Comparison of ENCODE assay signal across 19 mouse cellular contexts in the genomic region with DNA sequence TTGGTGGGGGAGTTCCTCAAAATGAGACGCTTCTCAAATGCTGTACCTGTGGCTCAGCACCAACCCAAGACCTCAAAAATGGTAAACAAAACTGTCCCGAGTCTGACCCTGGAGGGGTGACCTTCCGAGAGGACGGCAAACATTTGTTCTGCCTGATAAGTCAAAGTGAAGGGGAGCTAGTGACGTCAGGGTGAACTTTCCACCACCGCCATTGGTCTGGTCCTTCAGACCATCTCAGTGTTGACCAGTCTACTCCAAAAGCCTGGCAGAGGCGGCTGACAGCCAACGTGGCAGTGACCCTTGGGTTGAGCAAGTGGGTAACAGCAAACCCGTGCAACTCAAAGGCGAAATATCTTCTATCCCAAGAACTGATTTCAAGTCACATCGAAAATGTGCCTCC. TPM values are rescaled to one million over a fixed set of nuclear protein-coding genes. Genes with fewer than 3 reads are reported as not detected.
A peak's percentile ranks its signal among the peaks of the same experiment; 100 is the strongest.
DNase-seq lines count a peak whose midpoint lies in the region; ATAC-seq and TF ChIP-seq lines count a peak whose summit lies in the region.
"Had no signal": no experiment of that assay in that cellular context is flagged by ENCODE, and none has a peak within 500 bp of the region (broad histone marks: within the 10 kb centered on the region; RNA-seq: fewer than 3 reads in every experiment).

No protein-coding gene starts in this region.

- H3K9me3 ChIP-seq in liver, embryonic 13.5 days (replicated peaks), result no peaks in the 10 kb centered on the region
- no peaks in the 10 kb centered on the region for H3K9me3 ChIP-seq in lung, postnatal 0 days (ENCODE audit: low read length)
- H3K9me3 ChIP-seq: heart, embryonic 10.5 days; limb, embryonic 12.5 days; neural tube, embryonic 12.5 days had no signal

- peak overlapping the region; percentile 40; the same call in 1 of the 2 replicates for H3K27ac ChIP-seq in liver, embryonic 13.5 days
- no peak overlapping the region for H3K27ac ChIP-seq in lung, postnatal 0 days (ENCODE audit: low read length)
- H3K27ac ChIP-seq: heart, embryonic 10.5 days; hindbrain, postnatal 0 days; limb, embryonic 12.5 days; neural tube, embryonic 12.5 days had no signal

- no peak overlapping the region for H3K4me3 ChIP-seq in liver, embryonic 13.5 days (replicated peaks)
- no peak overlapping the region for H3K4me3 ChIP-seq in lung, postnatal 0 days (ENCODE audit: low read depth, low read length)
- H3K4me3 ChIP-seq: heart, embryonic 10.5 days; limb, embryonic 12.5 days; megakaryocyte, embryonic 14.5 days; neural tube, embryonic 12.5 days had no signal

- peaks cover 13% of the 10 kb centered on the region; the same call in 1 of the 2 replicates for H3K4me1 ChIP-seq in liver, embryonic 13.5 days (replicated peaks)
- 0 out of 2 replicates have a peak, but pooled peaks cover 6% of the 10 kb centered on the region for H3K4me1 ChIP-seq in lung, postnatal 0 days (ENCODE audit: insufficient read depth, low read depth, low read length)
- H3K4me1 ChIP-seq: megakaryocyte, embryonic 14.5 days; neural tube, embryonic 12.5 days had no signal

- peak; percentile 75 for DNase-seq in heart, adult 11 months
- DNase-seq in heart, adult 18-20 months, result no peak
- no peak for DNase-seq in liver, embryonic 13.5 days
- peak; percentile 61 for DNase-seq in lung, postnatal 0 days (ENCODE audit: low spot score)
- peak; percentile 15 for DNase-seq in yolk sac, embryonic 10.5 days (ENCODE audit: low spot score)
- DNase-seq in gastrocnemius, postnatal 4 days (ENCODE audit: low spot score in 2 of 2), result no peak
- DNase-seq in left cerebral cortex, adult 8-10 months (ENCODE audit: low spot score in 2 of 2), result no peak
- no peak for DNase-seq in urinary bladder, postnatal 10 days (ENCODE audit: low spot score)
- DNase-seq: adrenal gland, postnatal 14 days; cerebellum, postnatal 10 days; kidney, adult 8-10 months; right cerebral cortex, postnatal 4 days; thymus, postnatal 25 days had no signal

- no peaks in the 10 kb centered on the region for H3K27me3 ChIP-seq in liver, embryonic 13.5 days
- H3K27me3 ChIP-seq in lung, postnatal 0 days (replicated peaks; ENCODE audit: insufficient read depth, low read length), result no peaks in the 10 kb centered on the region
- H3K27me3 ChIP-seq: limb, embryonic 12.5 days; megakaryocyte, embryonic 14.5 days; neural tube, embryonic 12.5 days had no signal

- TF ChIP-seq EP300 in lung, postnatal 0 days (IDR thresholded peaks at IDR 0.05), result peak; percentile 44; the same call in 1 of the 2 replicates

- peak; percentile 74 for ATAC-seq in liver, embryonic 13.5 days (ENCODE audit: low read depth)
- ATAC-seq in lung, postnatal 0 days, result peak; percentile 89
- ATAC-seq: forebrain, embryonic 14.5 days; hindbrain, postnatal 0 days had no signal

- H3K4me2 ChIP-seq in liver, embryonic 13.5 days, result no peak overlapping the region
- no peak overlapping the region for H3K4me2 ChIP-seq in lung, postnatal 0 days (replicated peaks; ENCODE audit: low read depth, low read length)
- H3K4me2 ChIP-seq: limb, embryonic 12.5 days; neural tube, embryonic 12.5 days had no signal

- no peaks in the 10 kb centered on the region for H3K36me3 ChIP-seq in liver, embryonic 13.5 days
- H3K36me3 ChIP-seq in lung, postnatal 0 days (ENCODE audit: insufficient read depth, low read length), result no peaks in the 10 kb centered on the region
- H3K36me3 ChIP-seq: heart, embryonic 10.5 days; limb, embryonic 12.5 days; neural tube, embryonic 12.5 days had no signal

- no peak for TF ChIP-seq CTCF in lung, postnatal 0 days (IDR thresholded peaks at IDR 0.05)

- H3K9ac ChIP-seq in liver, embryonic 13.5 days, result no peak overlapping the region
- H3K9ac ChIP-seq in lung, postnatal 0 days (replicated peaks; ENCODE audit: low read depth), result no peak overlapping the region
- H3K9ac ChIP-seq: limb, embryonic 12.5 days; neural tube, embryonic 12.5 days had no signal

- WGBS in liver, embryonic 13.5 days (ENCODE audit: insufficient replicate concordance), result 59% methylated on average over 11 of the region's 11 CpGs
- WGBS in lung, postnatal 0 days, result 40% methylated on average over 11 of the region's 11 CpGs

RNA-seq across cellular contexts. Expression of gene Slc38a4, which starts 27.1 kb away (rescaled TPM):
- total RNA-seq in heart, adult 18-20 months (2021), result 1 to 10 TPM; 3.7 to 5.0 TPM
- polyA plus RNA-seq in liver, embryonic 13.5 days (2015; fragmentation: Nextera tagmentation; extraction: Ambion mirVana), result 38.3 and 50.7 TPM in 2 replicates
- polyA plus RNA-seq in lung, postnatal 0 days (2015; fragmentation: Nextera tagmentation; extraction: Ambion mirVana), result 15.6 and 23.9 TPM in 2 replicates
- 100 to 1,000 TPM; 153 to 185 TPM for total RNA-seq in gastrocnemius, postnatal 4 days (2021)
- 1 to 10 TPM in 1 of 4 experiments, under 1 TPM in 3; 0.58 to 1.3 (median 0.89) TPM for total RNA-seq in left cerebral cortex, adult 8-10 months (2022)

Comparison
In these comparisons a context has a peak if more than half of its experiments do, and no peak if none do; other contexts are left out.
1. DNase-seq: peak in heart, adult 11 months (single experiment), lung, postnatal 0 days (single experiment) and yolk sac, embryonic 10.5 days (single experiment); none in heart, adult 18-20 months (0 of 2), liver, embryonic 13.5 days (single experiment), gastrocnemius, postnatal 4 days (0 of 2), left cerebral cortex, adult 8-10 months (0 of 2) and urinary bladder, postnatal 10 days (single experiment).
2. RNA of gene Slc38a4, which starts 27.1 kb away (total RNA-seq): 153 to 185 TPM in gastrocnemius, postnatal 4 days; 3.7 to 5.0 TPM in heart, adult 18-20 months and 0.58 to 1.3 TPM in left cerebral cortex, adult 8-10 months; every median in the first group is over 10 times any median in the second.